Mouse (Mus musculus) midbrain, postnatal 0 days (tissue): ENCODE results near the gene Ttc9c. TPM values are rescaled to one million over a fixed set of nuclear protein-coding genes. Genes with fewer than 3 reads are reported as not detected.

Source experiments
- ATAC-seq: fragments of 200-750 bp; cut with Nextera tagmentation; 2 replicates; pipeline ENCODE4 v1.8.0; 2017; ENCODE audit warnings: moderate number of reproducible peaks, mild to moderate bottlenecking, moderate TSS enrichment, moderate library complexity; ENCODE audit not compliant: low FRiP score
- DNase-seq: peaks from one replicate; pipeline ENCODE4 v3.0.0-alpha.2; 2015; ENCODE audit warnings: low spot score
- H3K27ac ChIP-seq: fragments of 300-500 bp; sonication (generic); 2 replicates; pipeline ENCODE4 v1.5.1; 2014; ENCODE audit warnings: low read depth, mild to moderate bottlenecking, low read length, mixed read lengths
- H3K27me3 ChIP-seq: fragments of 300-500 bp; sonication (generic); 2 replicates; pipeline ENCODE4 v1.6.1; 2014; ENCODE audit warnings: low read length, control low read depth, mixed read lengths; ENCODE audit not compliant: insufficient read depth
- H3K36me3 ChIP-seq: fragments of 300-500 bp; sonication (generic); 2 replicates; pipeline ENCODE4 v1.6.1; 2014; ENCODE audit warnings: low read length, control low read depth, mixed read lengths; ENCODE audit not compliant: insufficient read depth
- H3K4me1 ChIP-seq: fragments of 300-500 bp; sonication (generic); 2 replicates; pipeline ENCODE4 v1.6.1; 2014; ENCODE audit warnings: mild to moderate bottlenecking, control low read depth, antibody characterized with exemption, low read length, mixed read lengths; ENCODE audit not compliant: insufficient read depth
- H3K4me2 ChIP-seq: fragments of 300-500 bp; sonication (generic); 2 replicates; pipeline ENCODE4 v1.6.1; 2014; ENCODE audit warnings: low read depth, mild to moderate bottlenecking, low read length, mixed read lengths; ENCODE audit not compliant: poor library complexity, severe bottlenecking
- H3K4me3 ChIP-seq: fragments of 300-500 bp; sonication (generic); 2 replicates; pipeline ENCODE4 v1.5.1; 2014; ENCODE audit warnings: low read depth, mild to moderate bottlenecking, low read length, moderate library complexity
- H3K9ac ChIP-seq: fragments of 300-500 bp; sonication (generic); replicated peaks from 2 replicates; pipeline ENCODE4 v1.6.1; 2014; ENCODE audit warnings: mild to moderate bottlenecking, low read length, moderate library complexity, mixed read lengths; ENCODE audit not compliant: poor library complexity, severe bottlenecking
- H3K9me3 ChIP-seq: fragments of 300-500 bp; sonication (generic); 2 replicates; pipeline ENCODE4 v1.6.1; 2016; ENCODE audit warnings: low read length, control low read depth
- CTCF ChIP-seq: IDR thresholded peaks from 2 replicates; pipeline ENCODE4 v1.5.1; 2016; ENCODE audit warnings: antibody characterized with exemption, mild to moderate bottlenecking
- WGBS: fragments of 180-500 bp; shearing (Covaris S2); extraction: QIAGEN DNeasy Blood & Tissue Kit; methylation state at CpG from one replicate; pipeline ENCODE4 v1.1.7; 2014; 5-methylcytosine and 5-hydroxymethylcytosine counted together
- polyA plus RNA-seq: library from polyadenylated mRNA; unstranded; fragments of >200 nt; fragmentation: Nextera tagmentation; extraction: Ambion mirVana; gene quantifications from 2 replicates; pipeline ENCODE4 v1.2.1, GENCODE M21; 2015
- total RNA-seq: library from RNA; depleted of rRNA; stranded (reverse); fragments of >200 nt; gene quantifications from 2 replicates; pipeline ENCODE4 v1.2.3, GENCODE M21; 2014

The Ttc9c gene
- total and polyA plus RNA-seq, 2 experiments from 2014 or later, result 45.3 to 63.0 TPM

GRCm38 (mm10) chr19:8803879-8804660 is 15.1 kb downstream of the Ttc9c start:
- Histone ChIP-seq H3K36me3 (peaks cover 14% of the 10 kb centered on the region), H3K4me3 (no peak overlapping the region), H3K27me3 (no peaks in the 10 kb centered on the region), H3K9me3 (no peaks in the 10 kb centered on the region), H3K4me1 (peaks cover 5% of the 10 kb centered on the region; the same call in 1 of the 2 replicates), H3K4me2 (no peak overlapping the region), H3K9ac (no peak overlapping the region), H3K27ac (no peak overlapping the region)
- ATAC-seq (no peak), DNase-seq (no peak)
- TF ChIP-seq CTCF, result no peak
- WGBS, result 94% methylated on average over 11 of the region's 11 CpGs

- H3K4me2 ChIP-seq, result peak overlapping the region; percentile 47
- peaks cover 14% of the 10 kb centered on the region for H3K36me3 ChIP-seq
- no peaks in the 10 kb centered on the region for H3K27me3 ChIP-seq
- ATAC-seq, result no peak
- H3K4me1 ChIP-seq, result peaks cover 5% of the 10 kb centered on the region; the same call in 1 of the 2 replicates
- peak overlapping the region; percentile 51; the same call in 1 of the 2 replicates for H3K9ac ChIP-seq
- TF ChIP-seq CTCF, result no peak
- no peaks in the 10 kb centered on the region for H3K9me3 ChIP-seq
- peak overlapping the region; percentile 49 for H3K4me3 ChIP-seq
- H3K27ac ChIP-seq, result peak overlapping the region; percentile 91
- no peak for DNase-seq
- WGBS, result 79% methylated on average over 9 of the region's 9 CpGs
Observed at GRCm38 (mm10) chr19:8803204-8803780, 15.8 kb downstream of the Ttc9c start.

DNA sequence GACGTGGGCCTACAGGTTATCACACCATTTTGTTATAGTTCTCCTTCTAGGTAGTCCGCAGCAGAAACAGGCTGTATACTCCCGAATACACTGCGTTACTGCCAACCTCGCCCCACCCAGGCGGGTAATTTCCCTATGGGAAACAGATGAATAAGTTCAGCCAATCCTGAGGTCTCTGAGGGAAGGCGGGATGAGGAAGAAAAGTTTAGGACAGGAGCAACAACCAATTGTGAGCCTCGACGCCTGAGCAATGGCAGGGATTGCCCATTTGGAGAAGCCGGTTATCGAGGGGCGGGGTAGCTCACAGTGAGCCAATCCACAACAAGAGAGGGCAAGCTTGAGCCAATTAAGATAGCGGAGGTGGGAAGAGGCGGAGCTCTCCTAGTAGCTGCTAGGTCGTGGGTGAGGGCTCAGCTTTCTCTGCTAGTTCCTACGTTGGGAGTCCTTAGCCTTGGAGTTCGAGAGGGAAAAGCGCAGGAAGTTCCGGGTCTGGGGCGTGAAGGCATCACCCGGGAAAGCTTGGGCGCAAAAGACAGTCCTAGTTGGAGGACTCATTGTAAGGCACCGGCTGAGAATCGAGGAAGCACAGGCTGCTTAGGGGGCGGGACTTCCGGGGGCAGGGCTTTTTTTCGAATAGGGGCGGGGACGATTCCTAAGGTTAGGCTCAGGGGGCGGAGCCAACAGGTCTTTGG is 16.9 kb downstream of the Ttc9c start, which contains the start of gene Zbtb3:
Zbtb3 (plus strand) TSS at position 426 of the 692 bp plus-strand sequence.
- Histone ChIP-seq H3K27me3 (no peaks in the 10 kb centered on the region), H3K36me3 (peaks cover 12% of the 10 kb centered on the region), H3K4me1 (peaks cover 5% of the 10 kb centered on the region; the same call in 1 of the 2 replicates), H3K27ac (peak within 1 kb of the TSS; percentile 91), H3K4me2 (peak within 1 kb of the TSS; percentile 47), H3K9ac (peak within 1 kb of the TSS; percentile 51), H3K9me3 (no peaks in the 10 kb centered on the region), H3K4me3 (peak within 1 kb of the TSS; percentile 49)
- WGBS, result under 1% methylated on average over 30 of the region's 30 CpGs
- no peak for TF ChIP-seq CTCF
- ATAC-seq (peak; percentile 97), DNase-seq (peak; percentile 99)

DNA sequence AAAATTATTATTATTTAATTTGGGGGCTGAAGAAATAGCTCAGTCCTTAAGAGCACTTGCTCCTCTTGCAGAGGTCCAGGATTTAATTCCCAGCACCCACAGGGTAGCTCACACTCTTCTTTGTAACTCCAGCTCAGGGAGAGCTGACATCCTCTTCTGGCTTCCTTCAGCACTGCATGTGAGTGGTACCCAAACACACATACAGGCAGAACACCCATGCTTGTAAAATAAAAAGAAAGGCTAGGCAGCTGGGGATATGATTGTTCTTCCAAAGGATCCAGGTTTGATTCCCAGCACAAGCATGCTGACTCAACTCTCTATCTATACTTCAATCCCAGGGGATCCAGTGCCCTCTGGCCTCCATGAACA is 20.2 kb downstream of the Ttc9c start:
- Histone ChIP-seq H3K27ac (peak overlapping the region; percentile 43; the same call in 1 of the 2 replicates), H3K36me3 (peaks cover 8% of the 10 kb centered on the region), H3K9ac (0 out of 2 replicates have a peak overlapping the region, but pooled peaks have one; percentile 8), H3K27me3 (no peaks in the 10 kb centered on the region), H3K9me3 (no peaks in the 10 kb centered on the region), H3K4me1 (peaks cover 5% of the 10 kb centered on the region; the same call in 1 of the 2 replicates), H3K4me2 (peak overlapping the region; percentile 52; the same call in 1 of the 2 replicates), H3K4me3 (peak overlapping the region; percentile 56; the same call in 1 of the 2 replicates)
- ATAC-seq (no peak), DNase-seq (no peak)
- TF ChIP-seq CTCF, result no peak

DNA sequence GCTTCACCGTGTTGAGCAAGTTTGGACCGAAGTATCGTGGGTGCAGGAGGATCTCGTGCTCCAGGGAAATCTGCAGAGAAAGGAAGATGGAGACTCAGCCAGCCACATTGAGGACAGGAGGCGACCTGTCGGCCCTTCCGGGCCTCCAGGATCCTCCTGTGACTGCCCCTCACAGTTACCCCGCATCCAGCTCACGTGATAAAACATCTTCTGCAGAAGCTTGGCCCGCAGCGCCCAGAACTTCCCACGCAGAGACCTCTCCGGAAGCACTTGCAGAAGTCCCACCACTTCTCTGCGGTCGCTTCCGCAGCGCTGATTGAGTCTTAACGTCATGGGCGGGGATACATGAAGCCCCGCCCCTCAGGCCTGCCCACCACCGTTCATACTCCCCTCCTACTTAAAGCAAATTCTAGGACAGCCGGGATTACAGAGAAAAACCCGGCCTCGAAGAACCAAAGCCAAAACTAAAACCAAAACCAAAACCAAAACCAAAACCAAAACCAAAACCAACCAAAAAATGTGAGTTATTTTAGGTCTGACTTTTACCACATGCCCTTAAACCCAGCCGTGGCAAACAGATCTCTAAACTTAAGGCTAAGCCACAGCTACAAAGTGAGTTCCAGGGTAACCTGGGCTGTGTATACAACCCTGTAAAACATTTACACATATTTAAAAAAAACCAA is 20.7 kb downstream of the Ttc9c start, which contains the start of gene Polr2g:
Polr2g (minus strand) TSS at position 314 of the 683 bp plus-strand sequence.
- Histone ChIP-seq H3K27ac (peak within 1 kb of the TSS; percentile 70), H3K4me1 (peaks cover 5% of the 10 kb centered on the region; the same call in 1 of the 2 replicates), H3K36me3 (peaks cover 13% of the 10 kb centered on the region), H3K4me2 (peak within 1 kb of the TSS; percentile 52), H3K9ac (peak within 1 kb of the TSS; percentile 67), H3K27me3 (no peaks in the 10 kb centered on the region), H3K4me3 (peak within 1 kb of the TSS; percentile 56), H3K9me3 (no peaks in the 10 kb centered on the region)
- DNase-seq (peak; percentile 96), ATAC-seq (peak; percentile 55)
- WGBS, result 1% methylated on average over 25 of the region's 25 CpGs
- no peak for TF ChIP-seq CTCF
